Mouse (Mus musculus) cerebellum, adult 9-11 months (tissue): Measurements from ENCODE around the gene Rab31.

ENCODE experiments used
- DNase-seq: peaks from one replicate; pipeline ENCODE4 v3.0.0; 2022

The Rab31 gene

DNA sequence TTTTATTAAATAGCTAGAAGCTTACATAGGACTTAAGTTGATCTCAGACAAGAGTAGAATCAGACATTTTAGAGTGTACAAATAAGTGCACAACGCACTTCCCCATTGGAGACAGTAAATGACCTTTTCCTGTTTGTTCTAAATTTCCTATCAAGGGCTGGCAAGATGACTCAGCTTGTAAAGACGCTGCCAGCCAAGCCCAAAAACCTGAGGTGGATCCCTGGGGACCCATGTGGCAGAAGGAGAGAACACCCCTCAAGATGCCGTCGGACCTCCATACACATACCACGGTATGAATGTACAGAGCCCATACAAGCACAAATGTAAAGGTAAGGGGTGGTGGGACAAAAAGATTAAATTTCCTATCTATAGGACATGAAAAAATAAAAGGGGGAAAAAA is 35.4 kb downstream of the Rab31 start:
- no peak for DNase-seq

- DNase-seq: no peak
Measured at GRCm38 (mm10) chr17:65735088-65735487, 37.5 kb downstream of the Rab31 start.

GRCm38 (mm10) chr17:65732666-65733065 is 39.9 kb downstream of the Rab31 start:
- no peak for DNase-seq

- no peak for DNase-seq
Measured at GRCm38 (mm10) chr17:65731710-65732109, 40.8 kb downstream of the Rab31 start.

- DNase-seq: no peak
Measured at GRCm38 (mm10) chr17:65729945-65730741, 42.4 kb downstream of the Rab31 start.

- DNase-seq: no peak
Measured at GRCm38 (mm10) chr17:65726755-65727154, 45.8 kb downstream of the Rab31 start.

DNA sequence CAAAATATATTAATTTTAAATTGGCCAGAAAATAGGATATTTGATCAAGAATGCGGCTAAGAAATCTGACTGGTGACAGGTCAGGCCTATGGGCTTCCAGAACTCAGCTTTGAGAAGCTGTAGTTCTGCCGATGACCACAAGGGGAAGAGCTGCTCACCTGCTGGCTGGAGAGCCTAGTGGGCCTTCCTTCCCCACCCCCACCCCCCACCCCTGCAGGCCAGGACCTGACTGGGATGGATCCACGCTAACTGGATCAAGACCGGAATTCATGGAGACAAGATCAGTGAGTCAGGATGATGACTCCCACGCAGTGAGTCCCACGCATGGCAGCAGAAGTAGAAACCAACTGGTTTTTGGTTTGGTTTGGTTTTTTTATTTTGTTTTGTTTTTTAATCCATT is 46.3 kb downstream of the Rab31 start:
- no peak for DNase-seq

GRCm38 (mm10) chr17:65725814-65726213 is 46.7 kb downstream of the Rab31 start:
- DNase-seq: no peak

DNA sequence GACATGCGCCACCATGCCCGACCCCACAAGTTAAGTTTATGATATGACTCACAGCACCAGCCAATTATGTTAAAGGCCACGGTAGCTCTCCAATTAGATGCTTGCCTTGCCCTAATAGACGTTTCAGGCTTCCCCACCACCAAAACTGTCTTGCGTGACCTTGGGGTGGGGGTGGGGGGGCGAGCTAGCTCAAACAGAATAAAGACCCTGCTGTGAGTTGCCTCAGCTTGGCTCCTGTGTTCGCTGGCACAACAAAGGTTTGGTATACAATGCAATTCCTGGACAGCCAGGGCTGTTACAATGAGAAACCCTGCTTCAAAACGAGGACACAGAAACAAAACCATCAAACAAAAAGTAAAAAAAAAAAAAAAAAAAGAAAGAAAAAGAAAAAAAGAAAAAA is 47.2 kb downstream of the Rab31 start:
- no peak for DNase-seq

DNA sequence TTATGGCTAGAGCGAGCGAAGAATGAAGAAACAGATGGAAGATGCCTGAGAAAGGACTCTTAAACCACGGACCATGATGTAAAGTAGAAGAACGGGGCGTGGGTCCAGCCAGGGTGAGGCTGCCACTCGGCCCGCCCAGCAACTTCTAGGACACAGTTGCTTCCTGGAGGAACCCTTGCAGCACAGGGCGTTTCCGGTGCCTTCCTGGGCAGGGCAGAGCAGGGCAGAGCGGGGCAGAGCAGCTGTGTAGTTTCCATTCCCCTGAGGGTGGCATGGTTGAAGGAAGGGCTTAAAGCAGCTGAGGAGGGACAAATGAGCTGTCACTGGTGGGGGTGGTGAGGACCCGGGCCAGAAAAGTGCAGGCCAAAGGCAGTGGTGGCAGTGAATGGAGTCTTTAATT is 48.3 kb downstream of the Rab31 start:
- DNase-seq: no peak

- no peak for DNase-seq
Measured at GRCm38 (mm10) chr17:65723633-65724032, 48.9 kb downstream of the Rab31 start.

- DNase-seq: no peak
Measured at GRCm38 (mm10) chr17:65721330-65721729, 51.2 kb downstream of the Rab31 start.

GRCm38 (mm10) chr17:65719826-65720225 is 52.7 kb downstream of the Rab31 start:
- no peak for DNase-seq

- DNase-seq: no peak
Measured at GRCm38 (mm10) chr17:65718578-65718977, 54.0 kb downstream of the Rab31 start.

- DNase-seq: no peak
Measured at GRCm38 (mm10) chr17:65717658-65718199, 54.8 kb downstream of the Rab31 start.

- no peak for DNase-seq
Measured at GRCm38 (mm10) chr17:65714060-65714459, 58.5 kb downstream of the Rab31 start.

DNA sequence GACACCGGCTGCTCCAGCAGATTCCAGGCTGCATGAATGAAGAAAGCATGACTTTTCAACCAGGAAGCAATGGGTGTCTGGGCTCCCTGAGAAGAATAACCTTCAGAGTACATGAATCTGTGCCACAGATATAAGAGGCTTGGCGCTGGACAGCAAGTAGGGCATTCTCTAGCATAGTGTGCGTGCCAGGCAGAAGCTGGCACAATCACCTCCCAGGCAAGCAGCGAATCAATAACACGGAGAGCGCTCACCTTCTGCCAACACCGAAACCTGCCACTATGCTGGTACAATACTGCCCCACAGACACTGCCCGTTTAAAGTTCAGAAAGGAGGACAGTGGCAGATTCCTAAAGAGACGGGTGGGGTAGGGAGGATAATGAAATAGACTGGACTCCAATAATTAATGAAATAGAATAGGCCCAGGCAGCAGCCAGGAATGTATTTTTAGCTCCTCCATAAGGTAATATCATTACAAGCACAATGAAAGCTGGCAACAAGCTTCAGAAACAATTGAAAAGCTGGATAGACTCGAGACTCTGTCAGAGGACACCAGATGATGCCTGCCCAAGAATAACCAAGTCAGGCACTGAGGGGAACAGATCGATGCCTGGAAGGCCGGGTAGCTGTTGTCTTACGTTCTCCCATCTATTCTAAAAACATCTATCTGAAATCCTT is 59.6 kb downstream of the Rab31 start:
- peak; percentile 85 for DNase-seq

GRCm38 (mm10) chr17:65711779-65712178 is 60.8 kb downstream of the Rab31 start:
- no peak for DNase-seq

- no peak for DNase-seq
Measured at GRCm38 (mm10) chr17:65710576-65710975, 62.0 kb downstream of the Rab31 start.

- DNase-seq: peak; percentile 51
Measured at GRCm38 (mm10) chr17:65706220-65706619, 66.3 kb downstream of the Rab31 start.

GRCm38 (mm10) chr17:65703527-65704391 is 68.8 kb downstream of the Rab31 start:
- DNase-seq: no peak

DNA sequence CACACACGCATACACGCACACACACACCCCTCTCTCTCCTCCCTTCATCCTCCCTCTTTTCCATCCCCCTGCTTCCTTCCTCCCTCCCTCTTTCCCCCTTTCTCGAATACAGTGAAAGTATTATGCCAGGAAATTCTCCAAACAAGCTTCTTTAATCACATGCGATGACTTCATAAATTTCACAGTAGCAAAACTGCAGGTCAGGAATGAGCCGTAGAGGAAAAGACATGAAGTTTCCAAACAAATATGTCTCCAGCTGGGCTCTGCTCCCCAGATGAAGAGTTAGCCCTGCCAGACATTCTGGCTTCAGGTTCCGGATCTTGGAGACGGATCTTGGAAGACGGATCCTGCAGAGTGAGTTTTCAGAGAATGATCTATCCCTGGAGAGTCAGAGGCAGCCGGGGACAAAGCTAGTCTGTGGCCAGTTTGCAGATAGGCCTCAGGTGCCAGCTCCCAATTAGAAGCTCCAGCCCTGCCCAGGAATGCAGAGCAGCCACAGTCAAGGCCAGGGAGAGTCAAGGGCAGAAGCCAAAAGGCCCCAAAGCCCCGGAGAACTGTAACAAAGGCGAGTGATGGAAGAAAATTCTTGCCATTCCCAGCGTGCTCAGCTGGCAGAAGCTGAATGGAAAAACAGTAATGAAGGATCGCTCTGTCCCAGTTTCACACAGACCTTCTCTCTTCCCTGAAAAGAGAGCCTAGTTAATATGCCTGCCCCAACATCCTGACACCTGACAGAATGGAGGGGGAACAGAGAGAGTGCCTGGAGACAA is 70.6 kb downstream of the Rab31 start:
- peak; percentile 63 for DNase-seq
